Mouse (Mus musculus): ENCODE results near the gene Ankrd54. TPM values are rescaled to one million over a fixed set of nuclear protein-coding genes. Genes with fewer than 3 reads are reported as not detected.

Gene Ankrd54
- polyA plus RNA-seq (2017; shearing (Covaris generic)), result 1 to 10 TPM; 3.5 to 9.6 TPM

- ATAC-seq, result peak; percentile 97
Observed at GRCm38 (mm10) chr15:79062376-79063159, at the start of gene Ankrd54. Ankrd54 (minus strand) TSS chr15:79062893.

DNA sequence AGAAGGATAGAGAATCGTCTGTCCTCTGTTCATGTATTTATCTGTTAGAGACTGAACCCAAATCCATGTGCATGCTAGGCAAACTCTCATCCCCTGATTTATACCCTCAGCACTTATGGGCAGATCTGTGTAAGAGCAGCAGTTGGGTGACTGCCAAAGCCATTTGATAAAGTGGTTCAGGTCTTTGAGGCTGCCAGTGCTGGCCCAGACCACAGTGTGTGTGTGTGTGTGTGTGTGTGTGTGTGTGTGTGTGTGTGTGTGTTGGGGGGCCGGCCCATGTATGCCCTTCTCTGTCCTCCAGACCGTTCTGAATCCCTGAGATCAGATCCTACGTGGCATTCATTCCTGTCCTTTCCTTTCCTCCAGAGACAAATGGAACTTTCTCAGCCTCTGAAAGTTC, 49.1 kb upstream of the Ankrd54 start:
- no peak for ATAC-seq

DNA sequence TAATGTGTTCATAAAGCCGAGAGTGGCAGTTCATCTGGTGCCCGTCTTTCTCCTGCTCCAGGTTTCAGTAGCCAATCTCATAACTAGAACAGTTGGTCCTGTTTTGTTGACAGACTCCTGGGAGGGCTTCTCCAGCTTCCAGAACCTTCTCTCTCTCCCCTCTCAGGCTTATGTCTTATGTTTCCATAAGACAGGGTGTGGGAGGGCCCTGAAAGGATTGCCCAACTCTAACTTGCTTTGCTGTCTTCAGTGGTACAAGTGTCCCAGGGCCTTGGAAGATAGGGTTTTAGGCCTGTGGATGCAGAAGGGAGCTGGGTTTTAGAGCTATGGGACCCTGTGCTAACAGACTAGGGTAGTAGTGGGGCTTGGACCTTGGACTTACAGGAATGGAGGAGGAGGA, 47.8 kb upstream of the Ankrd54 start:
- ATAC-seq, result no peak

- no peak for ATAC-seq
Observed at GRCm38 (mm10) chr15:79110031-79110430, 47.3 kb upstream of the Ankrd54 start.

DNA sequence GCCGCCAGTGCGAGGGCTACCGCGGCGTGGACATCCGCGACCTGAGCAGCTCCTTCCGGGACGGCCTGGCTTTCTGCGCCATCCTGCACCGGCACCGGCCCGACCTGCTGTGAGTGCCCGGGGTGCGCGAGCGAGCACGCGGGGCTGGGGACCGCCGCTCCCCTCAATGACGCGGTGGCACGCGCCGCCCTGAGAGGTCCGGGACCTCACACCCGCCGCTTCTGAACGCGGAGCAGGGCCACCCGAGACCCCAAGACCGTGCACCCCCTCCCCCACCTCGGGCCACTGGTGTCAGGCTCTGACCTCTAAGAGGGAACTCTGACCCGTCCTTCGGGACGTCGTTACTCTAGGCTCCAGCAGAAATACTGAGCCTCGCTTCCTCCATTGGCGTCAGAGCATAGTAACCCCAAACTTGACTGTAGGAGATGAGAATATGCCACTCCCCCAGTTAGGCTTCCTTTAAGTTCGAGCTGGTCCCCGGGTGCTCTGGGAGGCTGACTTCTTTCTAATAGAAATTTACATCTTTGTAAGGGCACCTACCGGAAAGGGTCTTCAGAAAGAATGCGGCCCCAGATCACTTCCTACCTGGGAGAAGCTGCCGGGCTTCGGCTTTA, 46.7 kb upstream of the Ankrd54 start:
- peak; percentile 76 for ATAC-seq

DNA sequence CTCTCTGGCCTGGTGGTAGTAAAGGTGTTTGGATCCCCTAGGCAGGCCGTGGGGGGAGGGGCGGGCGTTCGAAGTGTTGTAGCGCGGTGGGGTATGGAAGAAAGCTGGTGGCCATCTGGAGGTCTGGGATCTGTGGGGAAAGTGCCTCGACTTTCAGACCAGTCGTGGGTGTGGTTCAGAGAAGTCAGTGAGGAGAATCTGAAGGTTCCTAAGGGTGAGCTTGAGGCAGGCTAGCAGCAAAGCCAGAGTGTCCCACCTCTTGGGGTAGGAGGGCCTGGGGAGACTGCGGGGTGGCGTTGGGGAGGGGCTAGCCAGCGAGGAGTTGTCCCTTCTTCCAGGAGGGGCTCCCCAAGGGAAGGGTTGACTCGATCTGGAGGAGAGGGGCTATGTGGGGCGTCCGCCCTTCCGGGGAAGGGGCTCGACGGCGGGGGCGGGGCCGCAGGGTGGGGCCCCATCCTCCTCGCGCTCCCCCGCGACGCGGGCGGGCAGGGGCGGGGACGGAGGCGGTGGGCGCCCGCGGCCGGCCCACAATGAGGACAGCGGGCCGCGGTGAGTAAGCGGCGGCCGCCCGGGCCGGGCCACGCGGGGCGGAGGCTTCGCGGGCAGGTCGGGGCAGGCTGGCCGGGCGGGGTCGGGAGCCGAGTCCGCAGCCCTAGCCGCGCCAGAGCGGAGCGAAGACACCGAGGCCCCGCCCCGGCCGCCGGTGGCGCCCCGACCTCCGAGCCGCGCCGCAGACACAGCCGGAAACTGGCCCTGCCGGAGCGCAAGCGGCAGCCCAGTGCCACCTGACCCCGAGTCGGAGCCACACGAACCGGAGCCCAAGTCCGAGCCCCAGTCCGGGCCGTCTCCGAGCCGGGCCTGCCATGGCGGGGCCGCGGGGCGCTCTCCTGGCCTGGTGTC, 46.0 kb upstream of the Ankrd54 start, which contains the start of gene Micall1:
Micall1 (plus strand) TSS at position 478 of the 900 bp plus-strand sequence.
- ATAC-seq, result peak; percentile 75

GRCm38 (mm10) chr15:79107966-79108365, 45.3 kb upstream of the Ankrd54 start:
- no peak for ATAC-seq

DNA sequence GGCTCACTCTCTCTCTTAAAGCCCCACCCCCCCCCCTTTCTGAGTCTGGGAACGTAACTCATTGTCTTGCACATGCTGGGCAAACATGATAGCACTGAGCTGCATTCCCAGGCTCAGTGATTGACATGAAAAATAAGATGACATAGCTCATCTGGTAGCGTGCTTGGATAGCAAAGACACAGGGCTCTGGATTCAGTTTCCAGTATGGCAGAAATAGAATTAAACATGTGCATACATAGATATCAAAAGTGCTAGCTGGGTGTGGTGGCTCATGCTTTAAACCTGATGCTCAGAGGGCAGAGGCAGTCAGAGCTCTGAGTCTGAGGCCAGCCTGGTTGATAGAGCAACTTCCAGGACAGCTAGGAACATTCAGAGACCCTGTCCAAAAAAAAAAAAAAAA, 43.1 kb upstream of the Ankrd54 start:
- no peak for ATAC-seq

DNA sequence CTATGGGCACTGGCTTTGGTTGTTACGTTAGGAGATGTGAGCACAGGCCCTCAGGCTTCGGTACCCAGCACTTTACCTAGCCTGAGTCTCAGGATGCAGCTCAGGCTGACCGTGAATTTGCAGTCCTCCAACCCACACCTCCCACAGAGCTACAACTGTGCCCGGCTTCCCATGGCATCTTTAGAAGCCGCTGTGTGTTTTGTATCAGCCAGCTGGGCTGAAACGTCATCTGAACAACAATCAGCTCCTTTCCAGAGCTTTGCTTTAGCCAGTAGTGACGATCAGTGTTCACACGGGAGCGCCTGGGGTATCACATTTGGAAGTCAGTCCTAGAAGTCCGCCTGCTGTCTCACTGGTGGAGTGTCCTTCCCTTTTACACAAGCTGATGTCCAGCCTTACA, 40.6 kb upstream of the Ankrd54 start:
- ATAC-seq, result no peak

GRCm38 (mm10) chr15:79101531-79101930, 38.8 kb upstream of the Ankrd54 start:
- no peak for ATAC-seq

DNA sequence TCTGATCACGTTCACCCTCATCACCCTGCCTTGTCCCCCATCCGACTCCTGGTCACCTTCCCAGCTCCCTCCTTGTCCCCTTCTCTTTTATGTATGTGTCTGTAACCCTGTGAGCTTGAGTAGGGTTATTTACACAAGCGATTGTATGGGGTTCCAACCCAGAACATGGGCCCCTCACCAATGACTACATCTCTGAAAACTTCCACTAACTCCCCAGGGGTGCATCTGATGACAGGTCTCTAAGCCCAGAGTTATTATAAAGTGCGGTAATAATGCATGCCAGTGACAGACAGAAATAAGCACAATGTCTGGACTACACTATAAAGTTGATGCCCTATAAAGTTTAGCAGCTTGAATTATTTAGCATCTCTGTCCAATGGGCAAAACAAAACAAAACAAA, 37.7 kb upstream of the Ankrd54 start:
- no peak for ATAC-seq

GRCm38 (mm10) chr15:79099456-79099855, 36.8 kb upstream of the Ankrd54 start:
- ATAC-seq, result no peak

DNA sequence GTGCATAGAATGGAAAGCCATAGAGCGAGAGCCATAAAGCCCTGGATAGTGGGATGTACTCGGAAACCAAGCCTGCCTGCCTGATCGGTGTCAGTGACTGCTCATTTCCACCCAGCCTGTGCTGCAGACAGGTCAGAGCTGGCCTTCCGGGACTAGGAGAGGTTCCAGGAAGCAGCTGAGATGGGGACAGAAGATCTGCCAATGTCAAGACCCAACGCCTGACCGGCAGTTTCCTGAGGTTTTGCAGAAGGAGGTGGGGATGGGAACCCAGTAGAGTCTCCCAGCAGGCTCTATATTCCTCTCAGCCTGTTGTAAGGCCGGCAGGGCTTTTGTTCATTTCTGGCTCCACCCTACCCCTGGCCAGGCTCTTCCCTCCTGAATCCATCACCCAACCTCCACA, 36.2 kb upstream of the Ankrd54 start:
- no peak for ATAC-seq

DNA sequence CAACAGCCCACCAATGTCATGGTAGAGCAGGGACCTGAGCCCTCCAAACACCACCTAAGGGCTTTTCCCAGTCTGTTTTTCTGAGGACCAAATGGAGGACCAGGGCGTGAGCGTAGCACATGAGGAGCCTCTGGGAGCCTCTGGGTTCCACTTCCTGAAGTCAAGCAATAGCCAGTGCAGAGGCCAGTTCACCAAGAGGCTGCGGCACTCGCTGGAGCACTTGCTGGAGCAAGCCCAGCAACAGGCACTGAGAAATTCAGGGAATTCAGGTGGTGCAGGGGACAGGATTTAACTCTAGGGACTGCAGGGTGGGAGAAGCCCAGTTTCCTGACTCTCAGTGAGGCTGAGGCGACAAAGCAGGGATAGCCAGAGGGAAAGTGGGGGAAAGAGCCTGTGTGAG, 35.5 kb upstream of the Ankrd54 start:
- no peak for ATAC-seq

DNA sequence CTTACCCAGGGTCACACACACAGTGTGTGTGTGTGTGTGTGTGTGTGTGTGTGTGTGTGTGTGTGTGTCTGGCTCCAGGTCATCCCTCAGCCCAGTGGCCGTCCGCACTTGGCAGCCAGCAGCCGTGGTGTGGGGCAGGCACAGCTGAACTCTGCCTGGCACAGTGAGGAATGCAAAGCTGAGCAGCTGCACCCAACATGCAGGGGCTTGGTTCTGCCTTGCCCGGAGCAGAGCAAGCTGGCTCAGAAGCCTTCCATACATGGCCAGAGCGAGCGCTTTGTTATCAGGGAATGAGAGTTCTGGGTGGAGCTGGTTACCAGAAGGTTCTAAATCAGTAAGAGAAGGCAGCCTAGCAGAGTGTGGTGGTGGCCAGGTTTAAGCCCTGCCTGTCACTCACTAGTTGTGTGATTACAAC, 34.9 kb upstream of the Ankrd54 start:
- no peak for ATAC-seq

DNA sequence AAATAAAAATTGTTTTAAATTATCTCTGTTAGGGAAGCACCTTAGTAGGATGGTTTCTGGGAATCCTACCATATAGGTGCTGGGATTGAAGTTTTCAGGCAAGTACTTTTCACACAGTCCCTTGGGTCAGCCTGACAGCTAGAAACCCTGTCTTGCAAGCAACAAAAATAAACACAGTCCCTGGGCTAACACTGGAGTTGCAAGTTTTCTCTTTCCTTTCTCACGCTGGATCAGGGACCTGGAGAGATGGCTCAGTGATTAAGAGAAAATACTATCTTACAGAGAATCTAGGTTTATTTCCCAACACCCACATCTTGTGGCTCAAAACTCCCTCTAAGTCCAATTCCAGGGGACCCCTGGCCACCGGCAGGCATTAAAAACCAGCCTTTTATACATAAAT, 34.4 kb upstream of the Ankrd54 start:
- ATAC-seq, result no peak

- no peak for ATAC-seq
Observed at GRCm38 (mm10) chr15:79096556-79096955, 33.9 kb upstream of the Ankrd54 start.

DNA sequence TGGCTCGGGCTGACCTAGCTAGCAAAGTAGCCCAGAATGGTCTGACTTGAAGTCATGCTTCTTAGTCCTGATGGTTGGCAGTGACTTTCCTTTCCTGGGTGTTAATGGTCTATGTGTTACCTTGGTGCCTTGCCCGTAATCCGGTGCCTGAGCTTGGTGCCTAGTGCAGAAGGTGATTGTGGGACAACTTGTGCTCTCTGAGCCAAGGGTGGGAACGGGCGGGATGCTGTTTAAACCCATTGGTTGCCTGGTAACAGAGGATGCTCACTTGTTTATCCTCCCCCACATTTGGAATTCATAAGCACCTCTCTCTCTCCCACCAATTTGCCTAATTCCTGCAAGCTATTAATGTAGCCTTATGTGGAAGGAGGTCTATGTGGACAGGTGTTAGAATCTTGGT, 32.8 kb upstream of the Ankrd54 start:
- ATAC-seq, result no peak

DNA sequence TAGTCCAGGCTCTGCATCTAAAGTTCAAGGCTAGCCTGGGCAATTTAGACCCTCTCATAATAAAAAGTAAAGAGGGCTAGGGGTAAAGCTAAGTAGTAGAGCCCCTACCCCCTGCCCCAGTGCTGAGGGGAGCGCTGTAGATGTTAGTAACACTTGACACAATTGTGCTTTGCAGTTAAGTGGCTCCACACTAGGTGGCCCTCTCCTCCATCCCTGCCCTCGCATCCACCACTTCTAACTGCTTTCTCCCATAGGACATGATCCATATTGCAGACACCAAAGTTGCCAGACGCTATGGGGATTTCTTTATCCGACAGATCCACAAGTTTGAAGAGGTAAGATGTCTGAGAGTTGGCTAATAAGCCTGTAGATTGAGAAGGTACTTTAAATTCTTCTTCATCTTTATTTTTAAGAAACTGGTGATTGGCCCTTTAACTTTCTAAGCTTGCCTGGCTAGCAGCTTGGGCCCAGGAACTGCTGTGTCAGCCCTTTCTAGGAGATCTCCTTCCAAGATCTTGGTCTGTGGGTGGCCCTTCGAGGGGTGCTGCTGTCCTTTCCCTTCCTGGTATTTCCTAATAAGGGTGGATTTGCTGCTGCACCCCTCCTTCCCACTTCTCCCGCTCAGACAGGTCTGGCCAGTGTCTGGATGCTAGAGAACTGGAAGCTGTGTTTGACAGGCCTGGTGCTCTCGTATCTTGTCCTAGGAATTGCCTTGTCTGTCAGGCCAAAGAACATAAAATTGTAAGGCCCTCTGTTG, 30.6 kb upstream of the Ankrd54 start:
- ATAC-seq, result no peak

DNA sequence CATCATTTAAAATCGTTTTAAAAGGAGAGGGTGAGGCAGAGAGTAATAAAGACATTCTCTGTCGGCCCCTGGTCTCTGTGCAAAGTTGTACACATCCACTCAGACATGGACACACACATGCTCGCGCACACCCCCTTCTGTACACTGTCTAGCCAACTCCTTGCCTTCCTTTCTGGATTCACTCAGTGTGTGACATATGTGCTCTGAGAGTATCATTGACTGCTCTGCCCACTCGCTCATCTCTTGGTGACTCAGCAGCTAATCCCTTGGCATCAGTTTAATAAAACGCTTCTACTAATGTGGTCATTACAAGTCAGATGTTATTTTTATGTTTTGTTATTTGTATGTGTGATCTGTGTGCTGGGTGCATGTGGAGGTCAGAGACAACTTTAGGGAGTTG, 29.6 kb upstream of the Ankrd54 start:
- ATAC-seq, result no peak

- ATAC-seq, result no peak
Observed at GRCm38 (mm10) chr15:79079567-79079966, 16.9 kb upstream of the Ankrd54 start.

- ATAC-seq, result no peak
Observed at GRCm38 (mm10) chr15:79075658-79076365, 13.1 kb upstream of the Ankrd54 start.
